Mouse (Mus musculus) frontal cortex, postnatal 10 days (tissue): ENCODE measurements at regions not wholly inside any gene's neighbourhood (a gene's known extent, or its start where the extent isn't known, plus 50 kb on each side); places are given as distances from the start of the nearest gene placed in this dataset.

Experiments used
- DNase-seq, 2 experiments: peaks; one replicate each; pipeline ENCODE4 v3.0.0; 2022; ENCODE audit warnings: low spot score in 2 of 2, mixed read lengths in 1 of 2

GRCm38 (mm10) chr5:99782806-99783205, 53.9 kb upstream of the Rasgef1b start:
- DNase-seq = no peak

- no peak for DNase-seq
These were observed 57.0 kb upstream of the Rasgef1b start for GRCm38 (mm10) chr5:99785850-99786249.

GRCm38 (mm10) chr5:99787239-99787638, 58.4 kb upstream of the Rasgef1b start:
- DNase-seq = peak in 1 of 2 experiments; percentile 11

GRCm38 (mm10) chr5:99787665-99788366, 59.0 kb upstream of the Rasgef1b start:
- DNase-seq = no peak

GRCm38 (mm10) chr5:99790733-99791132, 61.9 kb upstream of the Rasgef1b start:
- no peak for DNase-seq

- no peak for DNase-seq
These were observed 71.7 kb upstream of the Rasgef1b start for GRCm38 (mm10) chr5:99800543-99800942.

- DNase-seq = no peak
These were observed 73.1 kb upstream of the Rasgef1b start for GRCm38 (mm10) chr5:99801791-99802450.

GRCm38 (mm10) chr5:99826861-99827260, 79.2 kb upstream of the Vamp9 start:
- no peak for DNase-seq

- no peak for DNase-seq
These were observed 77.5 kb upstream of the Vamp9 start for GRCm38 (mm10) chr5:99828516-99828915.

- DNase-seq = no peak
These were observed 67.7 kb upstream of the Vamp9 start for GRCm38 (mm10) chr5:99838236-99838775.

GRCm38 (mm10) chr5:99839661-99840060, 66.4 kb upstream of the Vamp9 start:
- no peak for DNase-seq

GRCm38 (mm10) chr5:99840884-99841283, 65.2 kb upstream of the Vamp9 start:
- DNase-seq = no peak

GRCm38 (mm10) chr5:99845565-99846255, 60.3 kb upstream of the Vamp9 start:
- no peak for DNase-seq

GRCm38 (mm10) chr5:99848158-99848988, 57.7 kb upstream of the Vamp9 start:
- DNase-seq = no peak

GRCm38 (mm10) chr5:99849001-99849400, 57.1 kb upstream of the Vamp9 start:
- DNase-seq = no peak

GRCm38 (mm10) chr5:99852316-99852715, 53.7 kb upstream of the Vamp9 start:
- no peak for DNase-seq
